Comparison of ENCODE assay signal across 15 mouse cellular contexts in genomic region chr6:120193793-120194192, GRCm38 (mm10).
DNase-seq lines count a peak whose midpoint lies in the region; ATAC-seq and TF ChIP-seq lines count a peak whose summit lies in the region.
"Had no signal": no experiment of that assay in that cellular context is flagged by ENCODE, and none has a peak within 500 bp of the region (broad histone marks: within the 10 kb centered on the region; RNA-seq: fewer than 3 reads in every experiment).

No protein-coding gene starts in this region.

- no peaks in the 10 kb centered on the region for H3K9me3 ChIP-seq in liver, embryonic 12.5 days (replicated peaks)
- H3K9me3 ChIP-seq in liver, postnatal 0 days (ENCODE audit: low read length): no peaks in the 10 kb centered on the region
- no peaks in the 10 kb centered on the region for H3K9me3 ChIP-seq in CH12.LX (replicated peaks; ENCODE audit: low read length)
- H3K9me3 ChIP-seq: embryonic facial prominence, embryonic 12.5 days; embryonic facial prominence, embryonic 15.5 days; G1E had no signal

- dilution Hi-C loops in CH12.LX (cut with MboI; ENCODE audit: extremely low pct_ligation_motif_present, extremely low pct_unique_long_range_greater_than_20kb, low sequenced_read_pairs): no loop called here

- no peak overlapping the region for H3K4me2 ChIP-seq in liver, embryonic 12.5 days
- H3K4me2 ChIP-seq in liver, postnatal 0 days (ENCODE audit: low read depth, low read length): no peak overlapping the region
- peak overlapping the region; percentile 89 for H3K4me2 ChIP-seq in CH12.LX (ENCODE audit: insufficient read depth, low read depth, poor library complexity, severe bottlenecking)
- H3K4me2 ChIP-seq: embryonic facial prominence, embryonic 12.5 days; embryonic facial prominence, embryonic 15.5 days; heart, embryonic 11.5 days; hindbrain, embryonic 14.5 days had no signal

- TF ChIP-seq EP300 in liver, postnatal 0 days (IDR thresholded peaks at IDR 0.05; ENCODE audit: low read depth): no peak
- peak; percentile 46; the same call in 1 of the 2 replicates for TF ChIP-seq EP300 in CH12.LX (IDR thresholded peaks at IDR 0.05; ENCODE audit: low read length)

- WGBS in liver, embryonic 12.5 days (ENCODE audit: insufficient replicate concordance): 59% methylated on average over 1 of the region's 1 CpGs
- WGBS in liver, postnatal 0 days (ENCODE audit: insufficient replicate concordance): 74% methylated on average over 1 of the region's 1 CpGs

- H3K4me3 ChIP-seq in liver, embryonic 12.5 days: no peak overlapping the region
- no peak overlapping the region for H3K4me3 ChIP-seq in liver, postnatal 0 days (ENCODE audit: low read depth, low read length)
- H3K4me3 ChIP-seq in testis, adult 2 months (ENCODE audit: control insufficient read depth, low read depth, low read length): no peak overlapping the region
- H3K4me3 ChIP-seq in CH12.LX (replicated peaks in 1 of 3; ENCODE audit: low read depth in 2 of 3, low read length in 2 of 3, poor library complexity in 1 of 3): no peak overlapping the region
- H3K4me3 ChIP-seq: embryonic facial prominence, embryonic 12.5 days; embryonic facial prominence, embryonic 15.5 days; heart, adult 2 months had no signal

- H3K27ac ChIP-seq in liver, embryonic 12.5 days: no peak overlapping the region
- H3K27ac ChIP-seq in liver, postnatal 0 days (ENCODE audit: low read depth): no peak overlapping the region
- H3K27ac ChIP-seq in testis, adult 2 months (ENCODE audit: control insufficient read depth, insufficient read depth, low read depth, low read length): peak overlapping the region; percentile 50; the same call in 1 of the 2 replicates
- peak overlapping the region; percentile 60; the same call in 1 of the 2 replicates for H3K27ac ChIP-seq in CH12.LX (ENCODE audit: insufficient read depth, low read depth)
- H3K27ac ChIP-seq: embryonic facial prominence, embryonic 12.5 days; embryonic facial prominence, embryonic 15.5 days; hindbrain, embryonic 14.5 days; hindbrain, postnatal 0 days had no signal

- no peak for DNase-seq in liver, postnatal 0 days
- no peak for DNase-seq in testis, postnatal 14 days (ENCODE audit: low spot score)
- DNase-seq in CH12.LX (ENCODE audit: extremely low read depth): no peak
- peak; percentile 43 for DNase-seq in naive thymus-derived CD4-positive, alpha-beta T cell, adult 2 months (ENCODE audit: low read depth)

- in situ Hi-C loops in CH12.LX (cut with MboI; ENCODE audit: low pct_ligation_motif_present, low pct_unique_long_range_greater_than_20kb, low sequenced_read_pairs): loop anchor here (10.0 kb wide), 3 partner anchors 279 to 709 kb away; no protein-coding TSS in a partner anchor

- TF ChIP-seq RAD21 in CH12.LX (IDR thresholded peaks at IDR 0.05; ENCODE audit: low read depth, low read length): no peak

- TF ChIP-seq POLR2A in testis, adult 2 months (IDR thresholded peaks at IDR 0.05; ENCODE audit: control insufficient read depth, low read depth, low read length): no peak
- peak; percentile 46; the same call in 1 of the 2 replicates for TF ChIP-seq POLR2A in CH12.LX (IDR thresholded peaks at IDR 0.05; ENCODE audit: low read depth, low read length)

- peaks cover 12% of the 10 kb centered on the region; the same call in 1 of the 2 replicates for H3K27me3 ChIP-seq in liver, embryonic 12.5 days (replicated peaks)
- H3K27me3 ChIP-seq in liver, postnatal 0 days (ENCODE audit: insufficient read depth, low read length): no peaks in the 10 kb centered on the region
- H3K27me3 ChIP-seq in testis, adult 2 months (ENCODE audit: control insufficient read depth, insufficient read depth, low read length): no peaks in the 10 kb centered on the region
- no peaks in the 10 kb centered on the region for H3K27me3 ChIP-seq in CH12.LX (replicated peaks)
- H3K27me3 ChIP-seq: embryonic facial prominence, embryonic 12.5 days; embryonic facial prominence, embryonic 15.5 days had no signal

- ATAC-seq in liver, embryonic 12.5 days: no peak
- ATAC-seq in liver, postnatal 0 days: no peak
- ATAC-seq in megakaryocyte, adult 5-6 weeks (ENCODE audit: poor library complexity, severe bottlenecking): no peak

- H3K9ac ChIP-seq in liver, embryonic 12.5 days: peak overlapping the region; percentile 42
- no peak overlapping the region for H3K9ac ChIP-seq in liver, postnatal 0 days (replicated peaks)
- peak overlapping the region; percentile 58 for H3K9ac ChIP-seq in CH12.LX (ENCODE audit: insufficient read depth, low read depth)
- H3K9ac ChIP-seq: embryonic facial prominence, embryonic 12.5 days; embryonic facial prominence, embryonic 15.5 days; forebrain, postnatal 0 days; hindbrain, embryonic 14.5 days had no signal

- no peaks in the 10 kb centered on the region for H3K79me2 ChIP-seq in CH12.LX (replicated peaks; ENCODE audit: control insufficient read depth, extremely low read depth, insufficient read depth, poor library complexity, severe bottlenecking)

- H3K36me3 ChIP-seq in liver, embryonic 12.5 days: no peaks in the 10 kb centered on the region
- H3K36me3 ChIP-seq in liver, postnatal 0 days (replicated peaks; ENCODE audit: insufficient read depth, low read length): no peaks in the 10 kb centered on the region
- H3K36me3 ChIP-seq in testis, adult 2 months (ENCODE audit: control insufficient read depth, insufficient read depth, low read length): no peaks in the 10 kb centered on the region
- no peaks in the 10 kb centered on the region for H3K36me3 ChIP-seq in CH12.LX (replicated peaks in 1 of 2; ENCODE audit: control insufficient read depth in 1 of 2, insufficient read depth in 1 of 2, low read length in 1 of 2)
- H3K36me3 ChIP-seq: embryonic facial prominence, embryonic 12.5 days; embryonic facial prominence, embryonic 15.5 days; G1E had no signal

- peaks cover 60% of the 10 kb centered on the region for H3K4me1 ChIP-seq in liver, embryonic 12.5 days
- H3K4me1 ChIP-seq in liver, postnatal 0 days (ENCODE audit: insufficient read depth): peaks cover 32% of the 10 kb centered on the region
- H3K4me1 ChIP-seq in testis, adult 2 months (ENCODE audit: control insufficient read depth, insufficient read depth, low read length): peaks cover 13% of the 10 kb centered on the region
- peaks cover 31 to 67% of the 10 kb centered on the region in 2 experiments for H3K4me1 ChIP-seq in CH12.LX (ENCODE audit: control insufficient read depth in 1 of 2, insufficient read depth in 2 of 2)

- TF ChIP-seq CTCF in liver, postnatal 0 days (IDR thresholded peaks at IDR 0.05; ENCODE audit: low read depth): no peak
- no peak for TF ChIP-seq CTCF in testis, adult 2 months (IDR thresholded peaks at IDR 0.05; ENCODE audit: control insufficient read depth, insufficient read depth, insufficient replicate concordance, low read depth, low read length)
- TF ChIP-seq CTCF in CH12.LX (conservative IDR thresholded peaks at IDR 0.05 in 1 of 2, IDR thresholded peaks at IDR 0.05 in 1 of 2; ENCODE audit: low read depth in 2 of 2, low read length in 2 of 2): no peak

TF ChIP-seq in CH12.LX, 34 proteins besides CTCF, POLR2A, EP300 and RAD21:
- 0 out of 2 replicates have a peak, but pooled peaks have one; percentile 25 for TF ChIP-seq RCOR1 (conservative IDR thresholded peaks at IDR 0.05; ENCODE audit: low read depth, low read length)
- no peak for TF ChIP-seq ZC3H11A (IDR thresholded peaks at IDR 0.05; ENCODE audit: low read depth, low read length)
- peak; percentile 63 for TF ChIP-seq CHD2 (IDR thresholded peaks at IDR 0.05; ENCODE audit: low read length)
- TF ChIP-seq MAFK (IDR thresholded peaks at IDR 0.05; ENCODE audit: insufficient replicate concordance, low read length): no peak
- 0 out of 2 replicates have a peak, but pooled peaks have one; percentile 22 for TF ChIP-seq ETS1 (conservative IDR thresholded peaks at IDR 0.05; ENCODE audit: low read depth, low read length)
- TF ChIP-seq E2F4 (IDR thresholded peaks at IDR 0.05; ENCODE audit: insufficient replicate concordance, low read depth, low read length): no peak
- TF ChIP-seq NRF1 (IDR thresholded peaks at IDR 0.05; ENCODE audit: low read depth, low read length): no peak
- no peak for TF ChIP-seq JUN (IDR thresholded peaks at IDR 0.05; ENCODE audit: insufficient read depth, low read depth, low read length)
- 0 out of 2 replicates have a peak, but pooled peaks have one; percentile 23 for TF ChIP-seq TCF12 (IDR thresholded peaks at IDR 0.05; ENCODE audit: low read depth, low read length)
- peak; percentile 44; the same call in 1 of the 2 replicates for TF ChIP-seq IRF4 (IDR thresholded peaks at IDR 0.05; ENCODE audit: low read depth, low read length)
- peak; percentile 65; the same call in 1 of the 2 replicates for TF ChIP-seq MAZ (IDR thresholded peaks at IDR 0.05; ENCODE audit: low read depth, low read length)
- TF ChIP-seq USF2 (conservative IDR thresholded peaks at IDR 0.05; ENCODE audit: low read depth, low read length): no peak
TF ChIP-seq in CH12.LX: peak in this region for 6.

Comparison
In these comparisons a context has a peak if more than half of its experiments do, and no peak if none do; other contexts are left out.
1. H3K27ac ChIP-seq: peak in testis, adult 2 months (single experiment) and CH12.LX (single experiment); none in liver, embryonic 12.5 days (single experiment) and liver, postnatal 0 days (single experiment).